Mouse (Mus musculus) E14TG2a.4 (cell line): ENCODE measurements around the gene Gm20388.

Experiments used
- CTCF ChIP-seq: conservative IDR thresholded peaks from 2 replicates; pipeline ENCODE4 v1.5.1; 2014; ENCODE audit warnings: low read length
- NANOG ChIP-seq: IDR thresholded peaks from 2 replicates; pipeline ENCODE4 v1.6.1; 2014; ENCODE audit warnings: borderline replicate concordance, low read length, mixed read lengths
- POU5F1 ChIP-seq: IDR thresholded peaks from 2 replicates; pipeline ENCODE4 v1.6.1; 2014; ENCODE audit warnings: low read length, borderline replicate concordance

DNA sequence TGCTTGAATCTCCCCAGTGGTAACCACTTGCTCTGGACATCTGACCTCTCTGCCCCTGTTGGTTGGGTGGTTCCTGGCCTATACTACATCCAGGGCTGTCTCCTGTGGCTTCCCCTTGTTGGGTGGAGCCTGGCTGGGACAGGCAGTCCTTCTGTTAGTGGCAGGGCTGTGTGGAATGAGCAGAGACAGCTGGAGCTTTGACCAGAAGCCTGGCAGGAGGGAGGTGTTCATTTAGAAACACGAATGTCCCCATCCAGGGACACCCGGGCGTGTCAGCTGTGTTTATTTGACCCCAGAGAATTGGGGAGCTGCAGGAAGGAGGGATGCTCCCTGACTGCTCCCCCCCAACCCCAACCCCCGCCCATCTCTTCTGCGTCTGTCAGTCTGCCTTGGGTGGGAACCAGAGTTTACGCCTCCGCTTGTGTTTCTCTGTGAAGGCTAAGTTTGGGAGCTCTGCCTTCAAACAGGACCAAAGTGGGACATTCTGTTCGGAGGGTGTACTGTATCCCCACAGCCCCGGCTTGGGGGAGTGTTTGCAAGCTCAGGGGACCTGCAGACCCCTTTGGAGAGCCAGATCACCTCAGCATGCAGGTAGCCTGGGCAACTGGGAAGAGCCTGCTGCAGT lies 340.9 kb downstream of the Gm20388 start:
- TF ChIP-seq CTCF (no peak), NANOG (no peak), POU5F1 (no peak)
